Mouse (Mus musculus): ENCODE data around the gene Txnl4b.

GRCm38 (mm10) chr8:109614243-109615210 is 48.8 kb downstream of the Txnl4b start, which contains the start of gene Pkd1l3:
- TF ChIP-seq CTCF (IDR thresholded peaks at IDR 0.05; ENCODE audit: borderline replicate concordance, insufficient read depth, low read length) (no peak), POLR2A (IDR thresholded peaks at IDR 0.05; ENCODE audit: low read depth, low read length) (no peak)
